ENCODE assay signal across 8 mouse cellular contexts in the genomic region with DNA sequence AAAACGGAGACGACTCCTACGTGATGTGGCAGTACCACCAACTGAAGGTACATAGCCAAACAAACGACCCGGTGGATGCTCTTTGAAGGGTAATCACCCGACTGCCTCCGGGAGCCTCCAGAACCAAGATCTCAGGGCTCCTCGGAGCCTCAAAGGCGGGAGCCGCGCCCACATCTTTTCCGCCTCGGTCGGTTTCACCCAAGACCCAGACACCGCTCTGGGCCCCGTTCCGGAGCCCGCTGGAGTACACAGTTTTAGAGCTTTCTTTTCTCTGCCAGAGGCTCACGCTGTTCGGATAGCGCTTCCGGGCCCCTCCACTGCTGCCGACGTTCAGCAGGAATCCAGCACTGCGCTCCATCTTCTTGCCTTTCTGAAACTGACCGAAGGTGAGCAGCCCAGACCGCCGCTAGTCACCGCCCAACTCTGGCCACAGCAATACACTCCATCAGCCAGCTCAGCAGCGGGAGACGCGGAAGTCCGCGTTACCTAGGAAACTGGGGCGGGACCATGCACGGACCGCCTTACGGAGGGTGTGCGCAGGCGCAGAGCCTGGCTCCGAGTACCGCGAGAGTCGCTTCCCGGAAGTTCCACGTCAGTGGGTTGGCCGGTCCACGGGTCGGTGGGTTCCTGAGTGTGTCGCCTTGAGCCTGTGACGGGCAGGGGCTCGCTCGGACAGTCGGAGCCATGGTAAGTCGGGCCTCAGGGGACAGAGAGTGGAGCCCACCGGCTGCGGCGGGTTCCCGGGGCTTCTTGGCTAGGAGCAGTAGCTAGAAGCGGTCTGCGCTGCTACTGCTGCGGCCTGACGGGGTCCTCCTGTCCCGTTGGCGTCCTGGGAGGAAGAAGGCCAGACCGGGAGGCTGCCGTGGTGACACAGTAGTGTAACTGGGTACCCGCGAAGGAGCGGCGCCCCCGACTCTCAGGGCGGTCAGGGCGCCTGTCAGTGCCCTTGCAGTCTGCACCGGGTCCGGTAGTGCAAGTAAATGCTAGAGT. TPM values are rescaled to one million over a fixed set of nuclear protein-coding genes. Genes with fewer than 3 reads are reported as not detected.
DNase-seq lines count a peak whose midpoint lies in the region; ATAC-seq lines count a peak whose summit lies in the region.

A gene (plus strand): TSS at position 585 of the 990 bp plus-strand sequence.

- peak within 1 kb of the TSS; percentile 84 for H3K4me3 ChIP-seq in hindbrain, embryonic 16.5 days (ENCODE audit: low read length)
- peak within 1 kb of the TSS; percentile 79 for H3K4me3 ChIP-seq in macrophage (ENCODE audit: inconsistent target)

- H3K27ac ChIP-seq in hindbrain, embryonic 16.5 days (ENCODE audit: low read depth, low read length), result peak within 1 kb of the TSS; percentile 78
- peak within 1 kb of the TSS; percentile 42; the same call in 1 of the 2 replicates for H3K27ac ChIP-seq in macrophage

- H3K36me3 ChIP-seq in hindbrain, embryonic 16.5 days (ENCODE audit: control insufficient read depth, insufficient read depth, low read length), result no peaks in the 10 kb centered on the region
- H3K36me3 ChIP-seq in macrophage (ENCODE audit: inconsistent target), result peaks cover 6% of the 10 kb centered on the region

- peaks cover 15% of the 10 kb centered on the region for H3K4me1 ChIP-seq in hindbrain, embryonic 16.5 days (ENCODE audit: control insufficient read depth, insufficient read depth, low read depth, low read length)

- H3K79me2 ChIP-seq in macrophage (ENCODE audit: inconsistent target), result peaks cover 49% of the 10 kb centered on the region

- no peaks in the 10 kb centered on the region for H3K9me3 ChIP-seq in hindbrain, embryonic 16.5 days (ENCODE audit: control insufficient read depth, low read length)

- under 1% methylated on average over 76 of the region's 76 CpGs for WGBS in hindbrain, embryonic 16.5 days
- WGBS in macrophage (ENCODE audit: missing documents), result under 1% methylated on average over 76 of the region's 76 CpGs

- peak; percentile 99 for ATAC-seq in hindbrain, embryonic 16.5 days

- 0 out of 2 replicates have a peak, but pooled peaks cover 2% of the 10 kb centered on the region for H3K27me3 ChIP-seq in hindbrain, embryonic 16.5 days (replicated peaks; ENCODE audit: control insufficient read depth, insufficient read depth, low read length)

- peak within 1 kb of the TSS; percentile 84 for H3K4me2 ChIP-seq in hindbrain, embryonic 16.5 days (ENCODE audit: low read length)

- DNase-seq in T-cell, adult 2 months (ENCODE audit: low spot score), result peak; percentile 97
- DNase-seq in cerebellum, postnatal 36 days, result peak; percentile 99
- DNase-seq in gastrocnemius, adult 18-20 months (ENCODE audit: low spot score), result peak; percentile 99
- peak; percentile 99 to 100 for DNase-seq in left cerebral cortex, adult 18-20 months (ENCODE audit: low spot score in 2 of 2)
- peak; percentile 99 for DNase-seq in right cerebral cortex, adult 18-20 months
- DNase-seq in urinary bladder, postnatal 10 days (ENCODE audit: low spot score), result peak; percentile 97

- peak within 1 kb of the TSS; percentile 87 for H3K9ac ChIP-seq in hindbrain, embryonic 16.5 days (ENCODE audit: low read depth, low read length)

RNA-seq across cellular contexts. Expression of the gene that starts here (rescaled TPM):
- total RNA-seq in gastrocnemius, adult 18-20 months (2021), result 10 to 100 TPM; 67.9 to 71.7 TPM
- 117 and 128 TPM in 2 replicates for polyA plus RNA-seq in hindbrain, embryonic 16.5 days (2015; fragmentation: Nextera tagmentation; extraction: Ambion mirVana)
- 10 to 100 TPM; 89.2 to 92.7 TPM for total RNA-seq in left cerebral cortex, adult 18-20 months (2021)
- total RNA-seq in macrophage (2018; cell fraction: chromatin; rRNA removed), result 100 to 1,000 TPM in 14 of 26 experiments, 10 to 100 TPM in 12; 70.4 to 130 (median 101) TPM
- total RNA-seq in macrophage (2018; cell fraction: cytosol; rRNA removed), result 100 to 1,000 TPM in 11 of 26 experiments, 10 to 100 TPM in 15; 80.3 to 114 (median 98.2) TPM
- total RNA-seq in macrophage (2018; cell fraction: nucleus; rRNA removed), result 100 to 1,000 TPM in 10 of 26 experiments, 10 to 100 TPM in 16; 61.5 to 137 (median 90.2) TPM
- polyA plus RNA-seq in macrophage (2018), result 96.2 to 157 TPM (median 109 TPM) in 3 replicates

Comparison
In these comparisons a context has a peak if more than half of its experiments do, and no peak if none do; other contexts are left out.
1. Peak in every context shown above with its lines: DNase-seq, ATAC-seq, H3K4me3 ChIP-seq and H3K27ac ChIP-seq.